Mouse (Mus musculus): ENCODE data around the gene Cd72.

DNA sequence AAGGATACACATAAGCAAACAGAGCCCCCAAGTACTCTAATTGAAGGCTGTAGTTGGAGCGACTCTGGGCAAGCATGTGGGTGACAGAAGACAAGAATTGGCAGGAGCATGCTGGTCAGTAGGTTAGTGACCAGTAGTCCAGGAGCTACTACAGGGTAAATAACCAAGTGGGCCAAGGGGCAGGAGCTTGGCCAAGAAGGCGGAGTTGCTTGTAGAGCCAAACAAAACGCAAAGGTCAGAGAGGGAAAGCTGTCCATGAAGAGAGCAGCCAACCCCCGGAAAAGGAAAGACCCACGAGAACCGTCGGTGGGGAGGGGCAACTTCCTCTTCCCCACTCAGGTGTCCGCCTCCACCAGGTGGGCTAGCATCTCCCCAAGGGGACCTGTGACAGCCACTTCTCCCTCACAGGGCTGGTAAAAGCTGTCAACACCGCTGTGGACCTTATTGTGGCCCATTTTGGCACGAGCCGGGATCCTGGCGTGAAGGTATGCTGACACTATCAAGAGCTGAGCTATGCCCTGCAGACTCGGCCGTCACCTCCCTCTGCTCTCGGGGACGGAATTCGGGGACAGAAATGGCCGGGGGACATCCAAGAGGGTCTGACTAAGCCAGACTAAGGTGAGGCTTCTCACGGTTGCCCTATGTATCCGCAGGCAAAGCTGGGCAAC is 31.0 kb downstream of the Cd72 start:
- no peak for TF ChIP-seq CTCF (IDR thresholded peaks at IDR 0.05; ENCODE audit: borderline replicate concordance, insufficient read depth, low read depth, low read length)
- no peak for TF ChIP-seq POLR2A (IDR thresholded peaks at IDR 0.05; ENCODE audit: borderline replicate concordance, insufficient read depth, low read length)

All from cerebellum, adult 2 months (tissue).